Mouse (Mus musculus) spleen, adult 2 months (tissue): ENCODE measurements at regions not wholly inside any gene's neighbourhood (a gene's known extent, or its start where the extent isn't known, plus 50 kb on each side); places are given as distances from the start of the nearest gene placed in this dataset.

Source experiments
- DNase-seq, 2 experiments: peaks; one replicate each; pipeline versions ENCODE4 v3.0.0 to v3.0.0-alpha.2; 2012 to 2021; ENCODE audit warnings: low spot score in 2 of 2, low read depth in 1 of 2
- H3K27ac ChIP-seq: fragments of 200-500 bp; 2 replicates; pipeline ENCODE4 v1.5.1; 2012; ENCODE audit warnings: low read length, inconsistent platforms; ENCODE audit not compliant: insufficient read depth
- H3K27me3 ChIP-seq: fragments of 200-500 bp; 2 replicates; pipeline ENCODE4 v1.6.1; 2012; ENCODE audit warnings: mild to moderate bottlenecking, moderate library complexity, low read length, inconsistent platforms; ENCODE audit not compliant: control insufficient read depth, insufficient read depth
- H3K36me3 ChIP-seq: fragments of 200-500 bp; 2 replicates; pipeline ENCODE4 v1.6.1; 2012; ENCODE audit warnings: mild to moderate bottlenecking, low read length, inconsistent platforms; ENCODE audit not compliant: control insufficient read depth, insufficient read depth
- H3K4me1 ChIP-seq: fragments of 200-500 bp; 2 replicates; pipeline ENCODE4 v1.6.1; 2011; ENCODE audit warnings: inconsistent platforms; ENCODE audit not compliant: control insufficient read depth, insufficient read depth, insufficient read length
- H3K4me3 ChIP-seq: fragments of 200-500 bp; 2 replicates; pipeline ENCODE4 v1.5.1; 2011; ENCODE audit warnings: mild to moderate bottlenecking, inconsistent platforms; ENCODE audit not compliant: insufficient read depth, insufficient read length; ENCODE audit errors: extremely low read depth
- CTCF ChIP-seq: fragments of 200-500 bp; IDR thresholded peaks from 2 replicates; pipeline ENCODE4 v1.5.1; 2011; ENCODE audit warnings: mild to moderate bottlenecking, inconsistent platforms; ENCODE audit not compliant: insufficient read depth, insufficient read length, insufficient replicate concordance; ENCODE audit errors: extremely low read depth
- POLR2A ChIP-seq: fragments of 200-500 bp; IDR thresholded peaks from 2 replicates; pipeline ENCODE4 v1.6.1; 2011; ENCODE audit warnings: low read depth, low read length, inconsistent platforms
- WGBS: fragments of 180-500 bp; shearing (Covaris S2); methylation state at CpG from one replicate; pipeline ENCODE4 v1.1.7; 2018; 5-methylcytosine and 5-hydroxymethylcytosine counted together

DNA sequence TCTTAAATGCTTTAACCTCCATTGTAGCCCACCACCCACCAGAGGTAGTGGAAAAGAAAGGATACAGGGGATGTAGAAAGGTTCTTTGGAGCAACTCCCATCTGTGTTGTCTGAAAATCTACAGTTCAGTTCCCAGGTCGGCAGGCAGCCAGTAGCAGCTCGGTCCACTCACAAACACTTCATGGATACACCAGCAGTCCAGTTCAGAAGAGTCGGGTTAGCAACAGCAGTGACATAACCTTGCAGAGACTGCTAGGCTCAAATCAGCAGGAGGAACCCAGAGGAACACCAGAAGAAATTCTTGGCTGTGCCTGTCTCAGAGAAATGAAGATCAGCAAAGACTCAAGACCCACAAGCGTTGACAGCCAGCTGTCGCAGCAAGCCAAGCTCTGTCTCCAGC is 128.5 kb downstream of the Rpl14 start:
- no peak for DNase-seq
- no peaks in the 10 kb centered on the region for H3K36me3 ChIP-seq
- H3K27me3 ChIP-seq = no peaks in the 10 kb centered on the region
- no peak overlapping the region for H3K27ac ChIP-seq
- TF ChIP-seq POLR2A (no peak), CTCF (no peak)
- 93% methylated on average over 5 of the region's 5 CpGs for WGBS
- no peaks in the 10 kb centered on the region for H3K4me1 ChIP-seq
- no peak overlapping the region for H3K4me3 ChIP-seq

DNA sequence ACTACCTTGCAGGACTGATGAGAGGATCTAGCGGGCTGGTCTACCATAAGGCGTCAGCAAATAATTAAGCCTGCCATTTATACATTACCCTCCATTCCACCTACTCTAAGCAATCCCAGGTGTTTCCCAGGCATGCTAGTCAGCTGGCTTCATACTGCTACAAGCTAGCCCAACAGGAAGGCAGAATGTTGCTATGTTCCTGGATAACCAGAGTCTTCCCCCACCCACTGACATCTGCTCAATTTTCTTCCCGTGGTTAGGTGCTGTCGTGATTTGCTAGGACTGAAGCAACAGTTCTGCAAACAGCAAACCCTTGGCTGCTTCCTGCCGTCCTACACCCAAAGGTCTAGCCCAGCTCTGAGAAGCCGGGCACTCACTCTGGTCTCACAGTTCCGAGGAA is 131.6 kb downstream of the Rpl14 start:
- no peak overlapping the region for H3K4me3 ChIP-seq
- DNase-seq = no peak
- 50% methylated on average over 7 of the region's 7 CpGs for WGBS
- H3K27ac ChIP-seq = no peak overlapping the region
- no peaks in the 10 kb centered on the region for H3K4me1 ChIP-seq
- no peaks in the 10 kb centered on the region for H3K36me3 ChIP-seq
- no peaks in the 10 kb centered on the region for H3K27me3 ChIP-seq
- TF ChIP-seq POLR2A (no peak), CTCF (no peak)

- TF ChIP-seq POLR2A (no peak), CTCF (no peak)
- H3K4me1 ChIP-seq = no peaks in the 10 kb centered on the region
- no peak overlapping the region for H3K27ac ChIP-seq
- no peak for DNase-seq
- no peak overlapping the region for H3K4me3 ChIP-seq
- 67% methylated on average over 10 of the region's 10 CpGs for WGBS
- H3K36me3 ChIP-seq = no peaks in the 10 kb centered on the region
- H3K27me3 ChIP-seq = no peaks in the 10 kb centered on the region
Observed at GRCm38 (mm10) chr9:120703291-120703930, 132.2 kb downstream of the Rpl14 start.

DNA sequence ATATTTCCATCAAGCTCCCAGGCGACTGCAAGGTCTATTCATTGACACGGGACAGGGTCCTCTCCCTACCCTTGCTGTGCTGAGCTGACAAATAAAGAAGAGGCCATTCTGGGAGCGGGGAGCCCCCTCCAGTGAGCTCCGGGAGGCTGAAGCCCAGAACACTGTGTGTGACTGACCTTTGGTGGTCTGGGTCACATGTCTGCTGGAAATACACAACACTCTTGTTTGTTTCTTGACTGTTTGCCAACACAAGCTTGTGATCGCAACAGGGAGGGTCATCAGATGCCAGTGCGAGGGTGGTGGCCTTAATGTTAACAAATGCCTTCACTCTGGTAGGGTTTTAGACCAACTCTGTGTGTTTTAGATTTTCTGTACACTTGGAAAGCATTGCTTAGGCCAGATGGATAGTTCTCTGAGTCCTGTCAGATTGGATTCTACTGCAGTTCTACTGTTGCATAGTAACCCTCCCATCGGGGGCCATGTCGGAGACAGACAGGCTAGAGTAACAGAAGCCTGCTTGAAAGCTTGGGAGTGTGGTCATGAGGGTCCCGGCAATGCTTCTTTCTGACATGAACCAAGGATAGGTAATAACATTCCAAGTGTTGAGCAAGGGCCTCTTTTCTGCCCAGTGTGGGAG is 135.4 kb downstream of the Rpl14 start:
- H3K27me3 ChIP-seq = no peaks in the 10 kb centered on the region
- H3K4me1 ChIP-seq = no peaks in the 10 kb centered on the region
- H3K36me3 ChIP-seq = no peaks in the 10 kb centered on the region
- 90% methylated on average over 9 of the region's 9 CpGs for WGBS
- no peak overlapping the region for H3K27ac ChIP-seq
- DNase-seq = no peak
- TF ChIP-seq POLR2A = no peak
- TF ChIP-seq CTCF = no peak
- no peak overlapping the region for H3K4me3 ChIP-seq

DNA sequence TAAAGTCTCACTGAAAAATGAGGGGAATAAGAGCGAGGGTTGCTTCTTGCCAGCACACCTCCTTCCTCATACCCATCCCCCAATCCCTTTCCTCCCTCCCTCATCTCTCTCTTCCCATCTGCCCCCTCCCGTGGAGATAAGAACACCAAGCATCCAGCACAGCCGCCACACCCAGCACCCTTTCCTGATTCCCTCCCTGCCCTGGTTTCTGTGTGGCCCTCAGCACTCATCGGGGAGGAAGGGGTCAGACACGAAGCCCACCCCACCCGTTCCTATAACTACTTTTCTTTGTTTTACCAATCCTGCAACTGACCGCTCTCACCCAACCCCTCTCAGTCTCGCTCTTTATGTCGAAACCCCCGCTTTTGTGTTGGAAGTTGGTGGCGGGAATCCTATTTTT is 137.3 kb downstream of the Rpl14 start:
- WGBS = 49% methylated on average over 11 of the region's 11 CpGs
- Histone ChIP-seq H3K4me1 (no peaks in the 10 kb centered on the region), H3K27ac (no peak overlapping the region), H3K27me3 (no peaks in the 10 kb centered on the region), H3K4me3 (no peak overlapping the region), H3K36me3 (no peaks in the 10 kb centered on the region)
- DNase-seq = no peak
- no peak for TF ChIP-seq POLR2A
- TF ChIP-seq CTCF = no peak

- H3K36me3 ChIP-seq = no peaks in the 10 kb centered on the region
- 62% methylated on average over 10 of the region's 10 CpGs for WGBS
- no peaks in the 10 kb centered on the region for H3K27me3 ChIP-seq
- H3K4me3 ChIP-seq = no peak overlapping the region
- no peaks in the 10 kb centered on the region for H3K4me1 ChIP-seq
- no peak for TF ChIP-seq POLR2A
- no peak for TF ChIP-seq CTCF
- no peak overlapping the region for H3K27ac ChIP-seq
- no peak for DNase-seq
Observed at GRCm38 (mm10) chr9:120709146-120709655, 138.0 kb downstream of the Rpl14 start.

DNA sequence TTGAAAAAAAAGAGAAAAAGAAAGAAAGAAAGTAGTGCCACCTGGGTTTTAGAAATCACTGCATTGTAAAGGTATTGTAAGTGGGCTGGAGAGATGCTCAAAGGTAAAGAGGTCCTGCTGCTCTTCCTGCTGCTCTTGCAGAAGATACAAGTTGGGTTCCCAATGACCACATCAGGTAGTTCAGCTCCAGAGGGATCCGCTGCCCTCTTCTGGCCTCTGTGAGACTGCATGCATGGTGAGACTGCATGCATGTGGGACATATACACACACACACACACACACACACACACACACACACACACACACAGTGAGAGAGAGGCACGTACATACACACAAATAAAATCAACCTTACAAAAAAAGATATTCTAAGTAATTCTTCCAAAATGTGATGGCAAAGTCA is 141.7 kb downstream of the Rpl14 start:
- H3K36me3 ChIP-seq = no peaks in the 10 kb centered on the region
- H3K4me3 ChIP-seq = no peak overlapping the region
- no peak for DNase-seq
- H3K27ac ChIP-seq = no peak overlapping the region
- 93% methylated on average over 2 of the region's 2 CpGs for WGBS
- H3K27me3 ChIP-seq = no peaks in the 10 kb centered on the region
- no peak for TF ChIP-seq POLR2A
- no peaks in the 10 kb centered on the region for H3K4me1 ChIP-seq
